Mouse (Mus musculus) G1E (cell line): Measurements from ENCODE around the gene Ubn1. TPM values are rescaled to one million over a fixed set of nuclear protein-coding genes. Genes with fewer than 3 reads are reported as not detected.
A peak's percentile ranks its signal among the peaks of the same experiment; 100 is the strongest.

ENCODE experiments used
- ATAC-seq: 2 replicates; pipeline ENCODE4 v1.8.0; 2016; ENCODE audit warnings: mild to moderate bottlenecking; ENCODE audit not compliant: insufficient number of reproducible peaks, poor library complexity, low FRiP score, severe bottlenecking; ENCODE audit errors: extremely low read depth
- DNase-seq: peaks from one replicate; pipeline ENCODE4 v3.0.0; 2012; ENCODE audit warnings: low spot score
- H3K27me3 ChIP-seq: 2 replicates; pipeline ENCODE4 v1.6.1; 2012; ENCODE audit warnings: mild to moderate bottlenecking, low read length, inconsistent platforms; ENCODE audit not compliant: insufficient read depth
- H3K36me3 ChIP-seq: replicated peaks from 2 replicates; pipeline ENCODE3; 2012; ENCODE audit warnings: mild to moderate bottlenecking, inconsistent platforms
- H3K4me1 ChIP-seq: 2 replicates; pipeline ENCODE4 v1.6.1; 2012; ENCODE audit warnings: low read depth, low read length, inconsistent platforms, mixed read lengths; ENCODE audit not compliant: insufficient read depth
- H3K4me3 ChIP-seq: 2 replicates; pipeline ENCODE4 v1.5.1; 2012; ENCODE audit warnings: low read depth, mild to moderate bottlenecking, inconsistent platforms, low read length, moderate library complexity, mixed read lengths
- H3K9me3 ChIP-seq: replicated peaks from 2 replicates; pipeline ENCODE4 v1.6.1; 2012; ENCODE audit warnings: inconsistent platforms
- CTCF ChIP-seq: IDR thresholded peaks from 2 replicates; pipeline ENCODE4 v1.5.1; 2012; ENCODE audit warnings: low read depth, low read length, inconsistent platforms, mixed read lengths
- GATA1 ChIP-seq: IDR thresholded peaks from 2 replicates; pipeline ENCODE4 v1.6.1; 2012; ENCODE audit warnings: borderline replicate concordance, low read length, inconsistent platforms, mixed read lengths
- GATA2 ChIP-seq: IDR thresholded peaks from 2 replicates; pipeline ENCODE4 v1.6.1; 2012; ENCODE audit warnings: low read depth, low read length, inconsistent platforms, borderline replicate concordance
- POLR2AphosphoS5 ChIP-seq: IDR thresholded peaks from 2 replicates; pipeline ENCODE4 v1.6.1; 2012; ENCODE audit warnings: low read depth, low read length, inconsistent platforms; ENCODE audit not compliant: insufficient replicate concordance
- TAL1 ChIP-seq: conservative IDR thresholded peaks from 2 replicates; pipeline ENCODE4 v1.6.1; 2012; ENCODE audit warnings: low read depth, low read length, inconsistent platforms, mixed read lengths
- polyA plus RNA-seq: library from polyadenylated mRNA; stranded (reverse); fragments of >175 nt; gene quantifications from 2 replicates; pipeline ENCODE4 v1.2.3, GENCODE M21; 2012
- total RNA-seq, 2 experiments: library from RNA; stranded (forward) in 1 of 2; stranded (reverse) in 1 of 2; fragments of 200-1000 nt in 1 of 2; fragments of >200 nt in 1 of 2; fragmentation: Nextera tagmentation in 1 of 2; gene quantifications; 2 replicates each; pipeline ENCODE4 v1.2.3; 2014 to 2017

Gene Ubn1
- total and polyA plus RNA-seq, 3 experiments, result 16.5 to 69.8 (median 55.9) TPM

GRCm38 (mm10) chr16:5035591-5035990 is 14.3 kb upstream of the Ubn1 start:
- H3K4me3 ChIP-seq, result no peak overlapping the region
- DNase-seq (no peak), ATAC-seq (no peak)
- no peaks in the 10 kb centered on the region for H3K9me3 ChIP-seq
- H3K36me3 ChIP-seq, result peaks cover 98% of the 10 kb centered on the region
- TF ChIP-seq TAL1 (no peak), CTCF (no peak), GATA1 (no peak), GATA2 (no peak), POLR2AphosphoS5 (no peak)
- H3K4me1 ChIP-seq, result peaks cover 13% of the 10 kb centered on the region
- H3K27me3 ChIP-seq, result no peaks in the 10 kb centered on the region

- no peak for DNase-seq
- Histone ChIP-seq H3K36me3 (peaks cover 98% of the 10 kb centered on the region), H3K27me3 (no peaks in the 10 kb centered on the region), H3K4me1 (peaks cover 13% of the 10 kb centered on the region), H3K4me3 (no peak overlapping the region), H3K9me3 (no peaks in the 10 kb centered on the region)
- TF ChIP-seq GATA2, result no peak
- TF ChIP-seq CTCF, result no peak
- no peak for TF ChIP-seq GATA1
- no peak for ATAC-seq
Observed at GRCm38 (mm10) chr16:5036649-5037234, 13.1 kb upstream of the Ubn1 start.

- Histone ChIP-seq H3K4me1 (peaks cover 33% of the 10 kb centered on the region), H3K4me3 (no peak overlapping the region), H3K9me3 (no peaks in the 10 kb centered on the region), H3K36me3 (peaks cover 72% of the 10 kb centered on the region), H3K27me3 (no peaks in the 10 kb centered on the region)
- DNase-seq (no peak), ATAC-seq (no peak)
- TF ChIP-seq TAL1, result no peak
- no peak for TF ChIP-seq GATA1
- no peak for TF ChIP-seq GATA2
- no peak for TF ChIP-seq CTCF
- TF ChIP-seq POLR2AphosphoS5, result no peak
Observed at GRCm38 (mm10) chr16:5045322-5045721, 4.5 kb upstream of the Ubn1 start.

- no peak for DNase-seq
- peaks cover 43% of the 10 kb centered on the region for H3K4me1 ChIP-seq
Observed at GRCm38 (mm10) chr16:5049182-5049773, 579 bp upstream of the Ubn1 start.

GRCm38 (mm10) chr16:5050251-5051110 is 624 bp downstream of the Ubn1 start:
- ATAC-seq (no peak), DNase-seq (peak; percentile 66)
- Histone ChIP-seq H3K4me1 (peaks cover 42% of the 10 kb centered on the region), H3K4me3 (peak overlapping the region; percentile 92), H3K27me3 (no peaks in the 10 kb centered on the region), H3K9me3 (no peaks in the 10 kb centered on the region), H3K36me3 (peaks cover 38% of the 10 kb centered on the region)
- TF ChIP-seq POLR2AphosphoS5 (no peak), CTCF (no peak), GATA1 (no peak), TAL1 (no peak), GATA2 (no peak)

More at GRCm38 (mm10) chr16:5049182-5049773, 579 bp upstream of the Ubn1 start:
- no peaks in the 10 kb centered on the region for H3K27me3 ChIP-seq
- TF ChIP-seq GATA1 (no peak), GATA2 (no peak), POLR2AphosphoS5 (no peak), CTCF (no peak), TAL1 (no peak)
- H3K36me3 ChIP-seq, result peaks cover 42% of the 10 kb centered on the region
- H3K4me3 ChIP-seq, result peak overlapping the region; percentile 92
- ATAC-seq, result no peak
- H3K9me3 ChIP-seq, result no peaks in the 10 kb centered on the region

GRCm38 (mm10) chr16:5058114-5058513 is 8.3 kb downstream of the Ubn1 start:
- Histone ChIP-seq H3K4me1 (peaks cover 5% of the 10 kb centered on the region), H3K27me3 (no peaks in the 10 kb centered on the region), H3K4me3 (no peak overlapping the region), H3K36me3 (peaks cover 72% of the 10 kb centered on the region), H3K9me3 (no peaks in the 10 kb centered on the region)
- DNase-seq (no peak), ATAC-seq (no peak; the same call in 1 of the 2 replicates)
- TF ChIP-seq GATA1 (no peak), GATA2 (no peak), TAL1 (no peak), POLR2AphosphoS5 (no peak), CTCF (no peak)
